Mouse (Mus musculus) testis, adult 2 months (tissue): ENCODE data around the gene Pfkfb4.

ENCODE experiments used
- CTCF ChIP-seq: fragments of 200-500 bp; IDR thresholded peaks from 2 replicates; pipeline ENCODE4 v1.5.1; 2012; ENCODE audit warnings: low read depth, mild to moderate bottlenecking, inconsistent platforms, low read length, moderate library complexity; ENCODE audit not compliant: control insufficient read depth, insufficient read depth, insufficient replicate concordance
- POLR2A ChIP-seq: fragments of 200-500 bp; IDR thresholded peaks from 2 replicates; pipeline ENCODE4 v1.6.1; 2012; ENCODE audit warnings: low read depth, mild to moderate bottlenecking, inconsistent platforms, low read length, moderate library complexity; ENCODE audit not compliant: control insufficient read depth

DNA sequence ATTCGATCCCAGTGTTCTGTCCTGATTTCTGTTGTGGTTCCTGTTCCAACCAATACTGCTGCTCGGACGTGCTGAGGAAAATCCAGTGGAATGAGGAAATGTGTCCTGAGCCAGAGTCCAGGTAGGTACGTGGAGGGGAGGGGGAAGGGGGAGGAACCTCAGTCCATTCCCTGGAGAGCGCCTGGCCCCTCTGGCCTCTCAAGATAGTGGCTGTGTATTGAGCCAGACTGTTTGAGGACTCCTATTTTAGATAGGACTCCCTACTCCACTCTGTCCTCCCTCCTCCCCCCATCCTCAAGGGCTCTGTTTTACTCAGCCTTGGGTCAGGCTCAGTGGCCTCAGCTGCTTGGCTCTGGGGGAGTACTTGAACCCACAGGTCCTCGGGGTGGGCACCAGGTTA is 49.3 kb downstream of the Pfkfb4 start:
- TF ChIP-seq POLR2A (no peak), CTCF (no peak)
